Mouse (Mus musculus) G1E-ER4 (cell line): ENCODE measurements around the gene Mzf1. TPM values are rescaled to one million over a fixed set of nuclear protein-coding genes. Genes with fewer than 3 reads are reported as not detected.

Experiments
- GATA1 ChIP-seq: IDR thresholded peaks from one replicate; pipeline ENCODE4 v1.8.0; 2012; ENCODE audit warnings: low read length, inconsistent platforms
- polyA plus RNA-seq: library from polyadenylated mRNA; stranded (reverse); fragments of >175 nt; gene quantifications from 2 replicates; pipeline ENCODE4 v1.2.3, GENCODE M21; 2012

Gene Mzf1
- polyA plus RNA-seq, 1 experiment: 0.51 TPM

- TF ChIP-seq GATA1: no peak
These were observed 16.5 kb downstream of the Mzf1 start, which contains the start of gene Ube2m for GRCm38 (mm10) chr7:13037901-13038555. Gene Ube2m, minus strand, starts transcription at chr7:13038275.

GRCm38 (mm10) chr7:13037366-13037765 is 17.2 kb downstream of the Mzf1 start:
- no peak for TF ChIP-seq GATA1

GRCm38 (mm10) chr7:13036806-13037205 is 17.8 kb downstream of the Mzf1 start:
- TF ChIP-seq GATA1: no peak

GRCm38 (mm10) chr7:13035211-13035855 is 19.2 kb downstream of the Mzf1 start:
- no peak for TF ChIP-seq GATA1

- TF ChIP-seq GATA1: no peak
These were observed 20.2 kb downstream of the Mzf1 start, which contains the start of gene Chmp2a for GRCm38 (mm10) chr7:13034148-13034977. Gene Chmp2a, minus strand, starts transcription at chr7:13034807.

GRCm38 (mm10) chr7:13033451-13034147 is 21.0 kb downstream of the Mzf1 start:
- TF ChIP-seq GATA1: no peak

- no peak for TF ChIP-seq GATA1
These were observed 22.0 kb downstream of the Mzf1 start for GRCm38 (mm10) chr7:13032541-13032940.

GRCm38 (mm10) chr7:13031983-13032382 is 22.6 kb downstream of the Mzf1 start:
- no peak for TF ChIP-seq GATA1

- TF ChIP-seq GATA1: no peak
These were observed 23.5 kb downstream of the Mzf1 start for GRCm38 (mm10) chr7:13031069-13031468.

- TF ChIP-seq GATA1: no peak
These were observed 25.6 kb downstream of the Mzf1 start for GRCm38 (mm10) chr7:13028986-13029385.

GRCm38 (mm10) chr7:13025511-13026112 is 29.0 kb downstream of the Mzf1 start:
- TF ChIP-seq GATA1: no peak

- no peak for TF ChIP-seq GATA1
These were observed 29.8 kb downstream of the Mzf1 start for GRCm38 (mm10) chr7:13024805-13025204.

- TF ChIP-seq GATA1: no peak
These were observed 30.4 kb downstream of the Mzf1 start for GRCm38 (mm10) chr7:13023928-13024731.
